15 mouse cellular contexts compared by ENCODE assay signal in genomic region chr14:66478562-66478961, GRCm38 (mm10).
DNase-seq lines count a peak whose midpoint lies in the region; ATAC-seq lines count a peak whose summit lies in the region.
"Had no signal": no experiment of that assay in that cellular context is flagged by ENCODE, and none has a peak within 500 bp of the region (broad histone marks: within the 10 kb centered on the region; RNA-seq: fewer than 3 reads in every experiment).

No protein-coding gene starts in this region.

- no peak for DNase-seq in heart, postnatal 25 days (ENCODE audit: low spot score)
- peak; percentile 43 to 62 for DNase-seq in right cerebral cortex, postnatal 10 days (ENCODE audit: low spot score in 2 of 2)
- no peak for DNase-seq in right cerebral cortex, postnatal 36 days (ENCODE audit: low spot score in 2 of 2)
- peak; percentile 43 for DNase-seq in midbrain, embryonic 14.5 days
- no peak for DNase-seq in adrenal gland, adult 8-10 months
- no peak for DNase-seq in left cerebral cortex, postnatal 14 days (ENCODE audit: low spot score in 2 of 2)
- DNase-seq: cerebellum, adult 11-12 months; gastrocnemius, postnatal 14 days; right cerebral cortex, postnatal 25 days had no signal

- no peaks in the 10 kb centered on the region for H3K36me3 ChIP-seq in heart, embryonic 12.5 days
- no peaks in the 10 kb centered on the region for H3K36me3 ChIP-seq in midbrain, embryonic 14.5 days (ENCODE audit: control insufficient read depth, insufficient read depth, low read length)
- H3K36me3 ChIP-seq: heart, embryonic 15.5 days; limb, embryonic 12.5 days had no signal

- H3K4me2 ChIP-seq in heart, embryonic 12.5 days, result 0 out of 2 replicates have a peak overlapping the region, but pooled peaks have one; percentile 3
- H3K4me2 ChIP-seq in midbrain, embryonic 14.5 days (ENCODE audit: low read length), result no peak overlapping the region
- H3K4me2 ChIP-seq: heart, embryonic 15.5 days; limb, embryonic 12.5 days had no signal

- H3K9me3 ChIP-seq in heart, embryonic 12.5 days (replicated peaks), result peaks cover 4% of the 10 kb centered on the region; the same call in 1 of the 2 replicates
- 0 out of 2 replicates have a peak, but pooled peaks cover 3% of the 10 kb centered on the region for H3K9me3 ChIP-seq in midbrain, embryonic 14.5 days (ENCODE audit: control insufficient read depth, low read length)
- H3K9me3 ChIP-seq: heart, embryonic 15.5 days; limb, embryonic 12.5 days had no signal

- WGBS in heart, embryonic 12.5 days, result 51% methylated on average over 6 of the region's 6 CpGs
- 16% methylated on average over 6 of the region's 6 CpGs for WGBS in midbrain, embryonic 14.5 days

- H3K27me3 ChIP-seq in heart, embryonic 12.5 days (replicated peaks), result no peaks in the 10 kb centered on the region
- H3K27me3 ChIP-seq in midbrain, embryonic 14.5 days (ENCODE audit: control insufficient read depth, insufficient read depth, low read length), result no peaks in the 10 kb centered on the region
- H3K27me3 ChIP-seq: heart, embryonic 15.5 days; limb, embryonic 12.5 days had no signal

- no peak overlapping the region for H3K9ac ChIP-seq in heart, embryonic 12.5 days
- 0 out of 2 replicates have a peak overlapping the region, but pooled peaks have one; percentile 9 for H3K9ac ChIP-seq in midbrain, embryonic 14.5 days (replicated peaks; ENCODE audit: low read length)
- H3K9ac ChIP-seq: heart, embryonic 15.5 days; limb, embryonic 12.5 days; liver, embryonic 14.5 days had no signal

- no peak for ATAC-seq in heart, embryonic 12.5 days (ENCODE audit: insufficient number of reproducible peaks, low FRiP score)
- no peak for ATAC-seq in midbrain, embryonic 14.5 days (ENCODE audit: low FRiP score, low TSS enrichment)
- ATAC-seq: inflammation-experienced regulatory T-cells, adult 6 months; lung, postnatal 0 days had no signal

- no peak overlapping the region for H3K27ac ChIP-seq in heart, embryonic 12.5 days (ENCODE audit: poor library complexity, severe bottlenecking)
- H3K27ac ChIP-seq in midbrain, embryonic 14.5 days (replicated peaks; ENCODE audit: low read depth, low read length), result 0 out of 2 replicates have a peak overlapping the region, but pooled peaks have one; percentile 20
- H3K27ac ChIP-seq: heart, embryonic 15.5 days; limb, embryonic 12.5 days; liver, embryonic 14.5 days had no signal

- no peak overlapping the region for H3K4me3 ChIP-seq in heart, embryonic 12.5 days
- H3K4me3 ChIP-seq in midbrain, embryonic 14.5 days (replicated peaks; ENCODE audit: low read depth, low read length), result no peak overlapping the region
- H3K4me3 ChIP-seq: heart, embryonic 15.5 days; limb, embryonic 12.5 days had no signal

- intact Hi-C loops in heart, postnatal 25 days (cut with DNase I), result loop anchor here (10.0 kb wide), 1 partner anchor 56 kb away; no protein-coding TSS in a partner anchor
- intact Hi-C loops in left cerebral cortex, postnatal 14 days (cut with DNase I), result no loop called here

- 0 out of 2 replicates have a peak, but pooled peaks cover 4% of the 10 kb centered on the region for H3K4me1 ChIP-seq in heart, embryonic 12.5 days (replicated peaks)
- peaks cover 8% of the 10 kb centered on the region for H3K4me1 ChIP-seq in midbrain, embryonic 14.5 days (ENCODE audit: control insufficient read depth, insufficient read depth, low read length)
- H3K4me1 ChIP-seq: limb, embryonic 12.5 days had no signal

Comparison
In these comparisons a context has a peak if more than half of its experiments do, and no peak if none do; other contexts are left out.
1. DNase-seq: peak in right cerebral cortex, postnatal 10 days (2 of 2) and midbrain, embryonic 14.5 days (single experiment); none in heart, postnatal 25 days (single experiment), right cerebral cortex, postnatal 36 days (0 of 2), adrenal gland, adult 8-10 months (single experiment) and left cerebral cortex, postnatal 14 days (0 of 2).